ENCODE assay signal across 17 mouse cellular contexts in genomic region chr11:97184875-97185274, GRCm38 (mm10). TPM values are rescaled to one million over a fixed set of nuclear protein-coding genes. Genes with fewer than 3 reads are reported as not detected.
DNase-seq lines count a peak whose midpoint lies in the region; ATAC-seq and TF ChIP-seq lines count a peak whose summit lies in the region.
"Had no signal": no experiment of that assay in that cellular context is flagged by ENCODE, and none has a peak within 500 bp of the region (broad histone marks: within the 10 kb centered on the region; RNA-seq: fewer than 3 reads in every experiment).

No protein-coding gene starts in this region.

- DNase-seq in hindbrain, embryonic 10.5 days (ENCODE audit: low spot score), result no peak
- DNase-seq in 416B (ENCODE audit: low read depth) (peak; percentile 35), G1E (ENCODE audit: low spot score) (no peak)
- DNase-seq in liver, embryonic 14.5 days (ENCODE audit: low read depth in 3 of 3, low spot score in 3 of 3), result no peak
- no peak for DNase-seq in spleen, postnatal 36 days (ENCODE audit: low spot score in 2 of 2)
- DNase-seq in adrenal gland, adult 8-10 months, result no peak
- DNase-seq: cerebellum, postnatal 25 days; forebrain, postnatal 0 days; kidney, adult 9 months; lung, adult 18-20 months; lung, postnatal 4 days; retina, postnatal 1 day; right cerebral cortex, postnatal 4 days; thymus, postnatal 36 days had no signal

- no peak overlapping the region for H3K9ac ChIP-seq in hindbrain, embryonic 13.5 days
- peak overlapping the region; percentile 13; the same call in 1 of the 2 replicates for H3K9ac ChIP-seq in liver, embryonic 14.5 days (replicated peaks)
- H3K9ac ChIP-seq: forebrain, postnatal 0 days; midbrain, embryonic 13.5 days had no signal

- no peak for TF ChIP-seq CTCF in G1E (IDR thresholded peaks at IDR 0.05; ENCODE audit: low read depth, low read length)
- no peak for TF ChIP-seq CTCF in liver, embryonic 14.5 days (IDR thresholded peaks at IDR 0.05; ENCODE audit: low read depth)

- no peak overlapping the region for H3K27ac ChIP-seq in hindbrain, embryonic 10.5 days
- no peak overlapping the region for H3K27ac ChIP-seq in hindbrain, embryonic 13.5 days
- H3K27ac ChIP-seq in liver, embryonic 14.5 days, result no peak overlapping the region
- H3K27ac ChIP-seq: limb, embryonic 10.5 days; midbrain, embryonic 13.5 days had no signal

- H3K36me3 ChIP-seq in hindbrain, embryonic 10.5 days, result peaks cover 73% of the 10 kb centered on the region
- H3K36me3 ChIP-seq in hindbrain, embryonic 13.5 days, result peaks cover 58% of the 10 kb centered on the region
- H3K36me3 ChIP-seq in G1E (replicated peaks), result peaks cover 66% of the 10 kb centered on the region
- H3K36me3 ChIP-seq in liver, embryonic 14.5 days (replicated peaks; ENCODE audit: control insufficient read depth, insufficient read depth, low read depth), result peaks cover 66% of the 10 kb centered on the region

- H3K4me1 ChIP-seq in hindbrain, embryonic 10.5 days (replicated peaks), result peaks cover 41% of the 10 kb centered on the region
- H3K4me1 ChIP-seq in hindbrain, embryonic 13.5 days (replicated peaks), result peaks cover 42% of the 10 kb centered on the region
- peaks cover 73% of the 10 kb centered on the region for H3K4me1 ChIP-seq in G1E (ENCODE audit: insufficient read depth, low read depth, low read length)
- peaks cover 22% of the 10 kb centered on the region in 2 experiments for H3K4me1 ChIP-seq in liver, embryonic 14.5 days (replicated peaks; ENCODE audit: control insufficient read depth in 2 of 2, insufficient read depth in 2 of 2, low read length in 1 of 2)

- no peak for ATAC-seq in hindbrain, embryonic 13.5 days (ENCODE audit: low FRiP score)
- ATAC-seq in G1E (ENCODE audit: extremely low read depth, insufficient number of reproducible peaks, low FRiP score, poor library complexity, severe bottlenecking), result no peak
- no peak for ATAC-seq in liver, embryonic 14.5 days (ENCODE audit: insufficient read depth)
- ATAC-seq: forebrain, postnatal 0 days; midbrain, embryonic 13.5 days had no signal

- H3K9me3 ChIP-seq in hindbrain, embryonic 10.5 days, result no peaks in the 10 kb centered on the region
- H3K9me3 ChIP-seq in hindbrain, embryonic 13.5 days, result no peaks in the 10 kb centered on the region
- H3K9me3 ChIP-seq in G1E (replicated peaks), result no peaks in the 10 kb centered on the region
- H3K9me3 ChIP-seq in liver, embryonic 14.5 days (ENCODE audit: control insufficient read depth, low read length), result no peaks in the 10 kb centered on the region
- H3K9me3 ChIP-seq: limb, embryonic 10.5 days; midbrain, embryonic 13.5 days had no signal

- H3K4me3 ChIP-seq in hindbrain, embryonic 10.5 days, result 0 out of 2 replicates have a peak overlapping the region, but pooled peaks have one; percentile 4
- H3K4me3 ChIP-seq in hindbrain, embryonic 13.5 days, result no peak overlapping the region
- H3K4me3 ChIP-seq in G1E (ENCODE audit: low read depth, low read length), result peak overlapping the region; percentile 33; the same call in 1 of the 2 replicates
- peak overlapping the region in 1 of 2 experiments; percentile 98; a peak in 1 of 4 replicates for H3K4me3 ChIP-seq in liver, embryonic 14.5 days (ENCODE audit: insufficient read depth in 1 of 2, low read depth in 2 of 2, low read length in 2 of 2)
- H3K4me3 ChIP-seq: limb, embryonic 10.5 days; midbrain, embryonic 13.5 days had no signal

- no peaks in the 10 kb centered on the region for H3K27me3 ChIP-seq in hindbrain, embryonic 10.5 days (ENCODE audit: insufficient read depth, poor library complexity, severe bottlenecking)
- H3K27me3 ChIP-seq in hindbrain, embryonic 13.5 days, result no peaks in the 10 kb centered on the region
- no peaks in the 10 kb centered on the region for H3K27me3 ChIP-seq in G1E (ENCODE audit: insufficient read depth, low read length)
- H3K27me3 ChIP-seq in liver, embryonic 14.5 days (ENCODE audit: control insufficient read depth, insufficient read depth, low read length), result no peaks in the 10 kb centered on the region
- H3K27me3 ChIP-seq: midbrain, embryonic 13.5 days had no signal

- no peak for TF ChIP-seq EP300 in liver, embryonic 14.5 days (IDR thresholded peaks at IDR 0.05; ENCODE audit: low read depth)

- no peak overlapping the region for H3K4me2 ChIP-seq in hindbrain, embryonic 13.5 days
- peak overlapping the region; percentile 98; the same call in 1 of the 2 replicates for H3K4me2 ChIP-seq in liver, embryonic 14.5 days (ENCODE audit: low read depth)

- WGBS in hindbrain, embryonic 10.5 days, result 84% methylated on average over 5 of the region's 5 CpGs
- 83% methylated on average over 5 of the region's 5 CpGs for whole genome bisulfite sequencing in hindbrain, embryonic 13.5 days
- WGBS in liver, embryonic 14.5 days (ENCODE audit: insufficient replicate concordance), result 72% methylated on average over 5 of the region's 5 CpGs

RNA-seq across cellular contexts. Expression of gene Kpnb1, which starts 2.8 kb away (rescaled TPM):
- polyA plus RNA-seq in hindbrain, embryonic 10.5 days (2016; fragmentation: Nextera tagmentation; extraction: Ambion mirVana), result 62.5 and 88.4 TPM in 2 replicates
- polyA plus RNA-seq in hindbrain, embryonic 13.5 days (2015; fragmentation: Nextera tagmentation; extraction: Ambion mirVana), result 36.7 and 39.7 TPM in 2 replicates
- total RNA-seq in G1E (2014; fragmentation: Nextera tagmentation), result 328 and 346 TPM in 2 replicates
- total RNA-seq in G1E (2017), result 265 and 286 TPM in 2 replicates
- polyA plus RNA-seq in G1E (2012), result 50.5 and 51.3 TPM in 2 replicates
- polyA plus RNA-seq in liver, embryonic 14.5 days (2012; rRNA removed), result 38.0 and 58.0 TPM in 2 replicates
- 23.2 and 26.1 TPM in 2 replicates for polyA plus RNA-seq in liver, embryonic 14.5 days (2014; fragmentation: Nextera tagmentation; extraction: Ambion mirVana)
- 100 to 1,000 TPM; 115 to 133 (median 124) TPM for total RNA-seq in adrenal gland, adult 8-10 months (2022)

RNA-seq across cellular contexts. Expression of gene Tbkbp1, which starts 33.6 kb away (rescaled TPM):
- polyA plus RNA-seq in hindbrain, embryonic 10.5 days (2016; fragmentation: Nextera tagmentation; extraction: Ambion mirVana), result 3.6 and 6.4 TPM in 2 replicates
- 7.3 and 8.2 TPM in 2 replicates for polyA plus RNA-seq in hindbrain, embryonic 13.5 days (2015; fragmentation: Nextera tagmentation; extraction: Ambion mirVana)
- not detected in 2 replicates for total RNA-seq in G1E (2014; fragmentation: Nextera tagmentation)
- total RNA-seq in G1E (2017), result 0.05 and 0.06 TPM in 2 replicates
- 0.29 and 0.34 TPM in 2 replicates for polyA plus RNA-seq in G1E (2012)
- polyA plus RNA-seq in liver, embryonic 14.5 days (2012; rRNA removed), result 2.4 and 2.6 TPM in 2 replicates
- 0.90 and 1.6 TPM in 2 replicates for polyA plus RNA-seq in liver, embryonic 14.5 days (2014; fragmentation: Nextera tagmentation; extraction: Ambion mirVana)
- 10 to 100 TPM in 3 of 4 experiments, 1 to 10 TPM in 1; 9.5 to 13.8 (median 11.6) TPM for total RNA-seq in adrenal gland, adult 8-10 months (2022)
